Mouse (Mus musculus) naive thymus-derived CD4-positive, alpha-beta T cell, adult 2 months (primary cell): ENCODE measurements at regions not wholly inside any gene's neighbourhood (a gene's known extent, or its start where the extent isn't known, plus 50 kb on each side); places are given as distances from the start of the nearest gene placed in this dataset.
A peak's percentile ranks its signal among the peaks of the same experiment; 100 is the strongest.
"Not testable (repeated sequence)": the region's sequence is repeated elsewhere in the genome, so short reads cannot be mapped to it uniquely, and the experiment has no call there.

Source experiments
- DNase-seq: peaks from one replicate; pipeline ENCODE4 v3.0.0-alpha.2; 2011; ENCODE audit warnings: low read depth

DNA sequence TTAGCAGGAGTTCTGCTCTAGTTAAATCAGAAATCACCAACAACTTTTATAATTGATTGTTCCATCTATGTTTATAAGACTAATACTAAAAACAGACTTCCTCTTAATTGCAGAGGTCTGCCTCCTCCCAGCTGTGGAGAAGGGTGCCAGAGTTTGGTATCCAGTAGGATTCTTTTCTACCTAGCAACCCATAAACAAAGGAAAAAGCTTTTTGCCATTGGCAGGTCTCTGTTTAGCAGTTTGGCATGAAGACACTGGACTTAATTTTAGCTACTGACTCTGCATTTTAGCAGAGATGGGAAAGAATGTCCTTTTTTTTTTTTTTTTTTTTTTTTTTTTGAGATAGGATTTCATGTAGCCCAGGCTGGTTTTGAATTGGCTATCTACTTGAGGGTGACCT is 1628.4 kb downstream of the A830018L16Rik start:
- no peak for DNase-seq

DNA sequence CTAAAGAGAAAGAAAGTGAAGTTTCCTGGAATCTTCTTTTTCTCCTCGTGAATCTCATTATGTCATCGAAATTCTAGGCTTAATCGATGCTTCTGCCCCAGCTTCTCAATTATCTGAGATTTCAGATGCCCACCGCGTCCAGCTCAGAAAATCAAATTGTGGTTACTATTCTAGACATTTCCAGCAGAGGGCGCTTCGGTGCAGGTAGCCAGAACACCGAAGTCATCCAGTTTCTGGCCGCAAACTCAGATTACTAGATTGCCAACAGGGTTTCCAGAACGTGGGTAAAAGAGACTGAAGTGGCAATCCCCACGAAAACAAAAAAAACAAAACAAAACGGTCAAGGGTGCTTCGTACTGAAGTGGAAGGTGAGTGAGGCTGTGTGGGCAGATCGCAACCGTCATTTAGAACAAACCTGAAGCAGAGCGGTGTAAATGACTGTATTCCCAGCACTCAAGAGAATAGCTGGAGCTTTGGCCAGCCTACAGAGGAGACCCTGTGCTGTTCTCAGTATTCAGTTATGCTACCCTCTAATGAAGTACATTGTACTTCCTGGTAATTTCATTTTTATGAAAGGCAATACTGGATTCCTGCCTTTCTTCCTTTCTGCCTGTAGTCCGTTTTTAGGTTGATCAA is 1636.4 kb downstream of the A830018L16Rik start:
- DNase-seq: peak; percentile 64

DNA sequence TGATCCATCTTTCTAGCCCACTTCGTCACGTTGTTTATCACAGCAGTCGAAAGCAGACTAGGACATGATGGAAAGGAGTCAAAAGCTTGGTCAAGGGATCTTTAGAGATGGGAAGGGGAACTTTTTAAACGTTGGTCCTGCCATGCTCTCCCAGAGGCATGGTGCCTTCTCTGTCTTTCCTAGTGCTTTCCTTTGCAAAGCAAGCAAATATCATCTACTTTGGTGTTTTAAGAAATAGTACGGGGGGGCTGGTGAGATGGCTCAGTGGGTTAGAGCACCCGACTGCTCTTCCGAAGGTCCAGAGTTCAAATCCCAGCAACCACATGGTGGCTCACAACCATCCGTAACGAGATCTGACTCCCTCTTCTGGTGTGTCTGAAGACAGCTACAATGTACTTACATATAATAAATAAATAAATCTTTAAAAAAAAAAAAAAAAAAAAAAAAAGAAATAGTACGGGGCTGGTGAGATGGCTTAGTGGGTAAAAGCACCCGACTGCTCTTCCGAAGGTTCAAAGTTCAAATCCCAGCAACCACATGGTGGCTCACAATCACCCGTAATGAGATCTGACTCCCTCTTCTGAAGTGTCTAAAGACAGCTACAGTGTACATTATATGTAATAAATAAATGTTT is 1637.6 kb downstream of the A830018L16Rik start:
- not testable (repeated sequence) for DNase-seq

DNA sequence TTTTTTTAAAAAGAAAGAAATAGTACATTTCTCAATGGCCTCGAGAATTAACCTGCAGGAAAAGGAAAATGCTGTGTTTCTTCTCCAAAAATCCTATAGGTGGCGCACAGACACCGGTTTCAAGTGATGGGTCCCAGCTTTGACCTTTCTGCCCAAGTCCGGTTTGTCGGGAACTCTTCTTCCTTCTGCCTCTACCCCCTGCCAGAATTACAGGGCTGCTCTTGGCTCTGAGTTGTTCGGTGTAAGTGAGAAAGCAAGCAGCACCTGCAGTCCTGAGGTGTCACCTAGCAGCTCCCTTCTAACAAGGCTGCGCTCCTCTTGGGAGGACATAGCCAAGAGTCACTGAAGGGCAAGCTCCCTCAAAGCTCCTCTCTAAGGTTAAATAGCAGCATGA is 1638.2 kb downstream of the A830018L16Rik start:
- DNase-seq: peak; percentile 60

DNA sequence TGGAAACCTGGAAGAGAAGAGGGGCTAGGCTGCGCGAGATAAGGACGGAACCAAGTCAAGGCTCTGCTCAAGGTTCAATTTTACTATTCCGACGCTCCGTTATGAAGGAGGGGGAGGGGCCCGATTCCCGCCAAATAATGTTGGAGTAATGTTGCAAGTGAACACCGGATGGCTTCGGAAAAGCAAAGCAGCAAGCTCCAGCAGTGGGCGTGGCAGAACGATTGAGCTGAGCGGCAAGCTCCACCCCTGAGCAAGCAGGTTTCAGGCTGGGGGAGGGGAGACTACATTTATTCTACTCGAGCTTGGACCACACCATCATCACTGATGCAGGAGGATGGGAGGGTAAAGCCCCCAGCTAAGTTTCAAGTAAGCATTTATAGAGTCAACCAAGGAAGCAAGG is 1643.8 kb downstream of the A830018L16Rik start:
- DNase-seq: no peak

DNA sequence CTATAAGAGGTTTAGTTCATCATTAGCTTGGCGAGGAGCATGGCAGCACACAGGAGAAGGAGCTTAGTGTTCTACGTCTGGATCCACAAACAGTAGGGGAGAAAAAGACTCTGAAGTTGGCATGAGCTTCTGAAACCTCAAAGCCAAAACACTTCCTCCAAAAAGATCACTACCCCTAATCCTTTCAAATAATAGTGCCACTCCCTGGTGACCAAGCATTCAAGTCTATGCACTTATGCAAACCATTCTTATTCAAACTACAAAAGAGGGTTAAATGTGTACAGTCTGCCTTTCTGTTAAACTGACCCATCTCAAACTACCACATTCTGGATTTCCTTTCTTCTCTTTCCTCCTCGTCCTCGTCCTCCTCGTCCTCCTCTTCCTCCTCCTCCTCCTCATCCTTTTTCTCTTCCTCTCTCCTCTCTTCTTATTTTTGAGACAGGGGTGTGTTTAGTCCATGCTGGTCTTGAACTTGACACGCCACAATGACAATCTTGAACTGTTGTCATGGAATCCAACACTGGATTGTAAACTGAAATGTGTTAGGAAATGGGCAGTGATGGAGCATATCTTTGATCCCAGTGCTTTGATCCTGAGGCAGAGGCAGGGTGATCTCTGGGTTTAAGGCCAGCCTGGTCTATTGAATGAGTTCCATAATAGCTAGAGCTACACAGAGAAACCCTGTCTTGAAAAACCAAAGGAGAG is 1645.9 kb downstream of the A830018L16Rik start:
- DNase-seq: no peak
